Mouse (Mus musculus) retina, embryonic 14.5 days (tissue): ENCODE data around the gene Aldh3b1.

Experiments used
- DNase-seq: peaks from one replicate; pipeline ENCODE4 v3.0.0-alpha.2; 2015; ENCODE audit warnings: low spot score

Aldh3b1 gene

GRCm38 (mm10) chr19:3912337-3913204 lies 17.0 kb downstream of the Aldh3b1 start, which contains the start of gene Ndufs8:
Gene Ndufs8, minus strand, starts transcription at chr19:3912774.
- peak; percentile 98 for DNase-seq

- no peak for DNase-seq
These were observed 19.4 kb downstream of the Aldh3b1 start for GRCm38 (mm10) chr19:3910206-3910605.

GRCm38 (mm10) chr19:3907876-3908660 lies 21.5 kb downstream of the Aldh3b1 start:
- DNase-seq, result no peak

GRCm38 (mm10) chr19:3906795-3907786 lies 22.5 kb downstream of the Aldh3b1 start, which contains the start of gene Tcirg1:
Gene Tcirg1, minus strand, starts transcription at chr19:3907133.
- DNase-seq, result peak; percentile 52

- DNase-seq, result no peak
These were observed 23.3 kb downstream of the Aldh3b1 start for GRCm38 (mm10) chr19:3906326-3906725.

- no peak for DNase-seq
These were observed 24.2 kb downstream of the Aldh3b1 start for GRCm38 (mm10) chr19:3905261-3905969.

- no peak for DNase-seq
These were observed 25.3 kb downstream of the Aldh3b1 start for GRCm38 (mm10) chr19:3904363-3904675.

- no peak for DNase-seq
These were observed 25.8 kb downstream of the Aldh3b1 start for GRCm38 (mm10) chr19:3903648-3904362.

- DNase-seq, result no peak
These were observed 26.6 kb downstream of the Aldh3b1 start for GRCm38 (mm10) chr19:3902966-3903365.

- no peak for DNase-seq
These were observed 30.0 kb downstream of the Aldh3b1 start for GRCm38 (mm10) chr19:3899618-3900017.

- DNase-seq, result no peak
These were observed 30.7 kb downstream of the Aldh3b1 start for GRCm38 (mm10) chr19:3898952-3899351.

- no peak for DNase-seq
These were observed 32.1 kb downstream of the Aldh3b1 start for GRCm38 (mm10) chr19:3897557-3897956.

- DNase-seq, result no peak
These were observed 33.4 kb downstream of the Aldh3b1 start for GRCm38 (mm10) chr19:3896208-3896607.

GRCm38 (mm10) chr19:3895171-3895631 lies 34.4 kb downstream of the Aldh3b1 start:
- DNase-seq, result no peak

- no peak for DNase-seq
These were observed 35.3 kb downstream of the Aldh3b1 start for GRCm38 (mm10) chr19:3894294-3894693.

GRCm38 (mm10) chr19:3893545-3894116 lies 36.0 kb downstream of the Aldh3b1 start:
- no peak for DNase-seq

- peak; percentile 18 for DNase-seq
These were observed 39.4 kb downstream of the Aldh3b1 start for GRCm38 (mm10) chr19:3890181-3890580.

- DNase-seq, result no peak
These were observed 40.5 kb downstream of the Aldh3b1 start for GRCm38 (mm10) chr19:3889096-3889495.

- no peak for DNase-seq
These were observed 45.1 kb downstream of the Aldh3b1 start for GRCm38 (mm10) chr19:3884325-3884990.
